Mouse (Mus musculus): ENCODE measurements around the gene Mab21l3.

GRCm38 (mm10) chr3:101846096-101846495 lies 2.7 kb downstream of the Mab21l3 start:
- no peak for TF ChIP-seq CTCF (IDR thresholded peaks at IDR 0.05; ENCODE audit: extremely low read depth, insufficient read length, insufficient replicate concordance, low read depth, low read length)
- TF ChIP-seq POLR2A (IDR thresholded peaks at IDR 0.05; ENCODE audit: low read depth, low read length) = no peak
